Mouse (Mus musculus) heart, embryonic 16.5 days (tissue): Measurements from ENCODE around the gene Gm28557. TPM values are rescaled to one million over a fixed set of nuclear protein-coding genes. Genes with fewer than 3 reads are reported as not detected.
"Not testable (repeated sequence)": the region's sequence is repeated elsewhere in the genome, so short reads cannot be mapped to it uniquely, and the experiment has no call there.

Experiments used
- ATAC-seq: fragments of 200-750 bp; cut with Nextera tagmentation; replicated peaks from 2 replicates; pipeline ENCODE4 v1.8.0; 2017; ENCODE audit warnings: moderate number of reproducible peaks; ENCODE audit not compliant: insufficient read depth, low FRiP score; ENCODE audit errors: extremely low read depth
- H3K27ac ChIP-seq: fragments of 300-500 bp; sonication (generic); 2 replicates; pipeline ENCODE4 v1.5.1; 2014; ENCODE audit warnings: mild to moderate bottlenecking, low read length, control low read depth, moderate library complexity
- H3K27me3 ChIP-seq: fragments of 300-500 bp; sonication (generic); 2 replicates; pipeline ENCODE4 v1.6.1; 2014; ENCODE audit warnings: low read length, mixed read lengths; ENCODE audit not compliant: control insufficient read depth, insufficient read depth
- H3K36me3 ChIP-seq: fragments of 300-500 bp; sonication (generic); 2 replicates; pipeline ENCODE4 v1.6.1; 2014; ENCODE audit not compliant: control insufficient read depth, insufficient read depth
- H3K4me1 ChIP-seq: fragments of 300-500 bp; sonication (generic); 2 replicates; pipeline ENCODE4 v1.6.1; 2014; ENCODE audit warnings: low read length, mixed read lengths; ENCODE audit not compliant: control insufficient read depth, insufficient read depth
- H3K4me2 ChIP-seq: fragments of 300-500 bp; sonication (generic); 2 replicates; pipeline ENCODE4 v1.6.1; 2014; ENCODE audit warnings: low read depth, mild to moderate bottlenecking, control low read depth, low read length
- H3K4me3 ChIP-seq: fragments of 300-500 bp; sonication (generic); 2 replicates; pipeline ENCODE4 v1.5.1; 2014; ENCODE audit warnings: mild to moderate bottlenecking, control low read depth, low read length
- H3K9ac ChIP-seq: fragments of 300-500 bp; sonication (generic); 2 replicates; pipeline ENCODE4 v1.6.1; 2014; ENCODE audit warnings: low read length, control low read depth
- H3K9me3 ChIP-seq: fragments of 300-500 bp; sonication (generic); replicated peaks from 2 replicates; pipeline ENCODE4 v1.6.1; 2016; ENCODE audit warnings: low read length; ENCODE audit not compliant: control insufficient read depth
- WGBS: fragments of 180-500 bp; shearing (Covaris S2); extraction: QIAGEN DNeasy Blood & Tissue Kit; methylation state at CpG from one replicate; pipeline ENCODE4 v1.1.7; 2014; 5-methylcytosine and 5-hydroxymethylcytosine counted together
- polyA plus RNA-seq: library from polyadenylated mRNA; unstranded; fragments of >200 nt; fragmentation: Nextera tagmentation; extraction: Ambion mirVana; gene quantifications from 2 replicates; pipeline ENCODE4 v1.2.1, GENCODE M21; 2015

The Gm28557 gene
- polyA plus RNA-seq = 1.6 and 1.8 TPM in 2 replicates

- Histone ChIP-seq H3K4me1 (peaks cover 6% of the 10 kb centered on the region), H3K9me3 (no peaks in the 10 kb centered on the region; the same call in 1 of the 2 replicates), H3K4me3 (peak within 1 kb of the TSS; percentile 92), H3K27me3 (no peaks in the 10 kb centered on the region), H3K36me3 (peaks cover 8% of the 10 kb centered on the region), H3K27ac (peak within 1 kb of the TSS; percentile 97), H3K9ac (peak within 1 kb of the TSS; percentile 92), H3K4me2 (peak within 1 kb of the TSS; percentile 88)
- ATAC-seq = peak; percentile 98
- WGBS = 1% methylated on average over 17 of the region's 17 CpGs
These were observed at the start of gene Gm28557 for GRCm38 (mm10) chr13:67108194-67108820. Gene Gm28557 (minus strand): TSS chr13:67108604.

GRCm38 (mm10) chr13:67128038-67128721, 19.8 kb upstream of the Gm28557 start:
- no peaks in the 10 kb centered on the region for H3K36me3 ChIP-seq
- no peaks in the 10 kb centered on the region; the same call in 1 of the 2 replicates for H3K27me3 ChIP-seq
- ATAC-seq = peak; percentile 86
- peak overlapping the region; percentile 84 for H3K9ac ChIP-seq
- peaks cover 6% of the 10 kb centered on the region for H3K4me1 ChIP-seq
- H3K4me3 ChIP-seq = peak overlapping the region; percentile 69
- 2% methylated on average over 18 of the region's 18 CpGs for WGBS
- H3K9me3 ChIP-seq = no peaks in the 10 kb centered on the region
- peak overlapping the region; percentile 58 for H3K27ac ChIP-seq
- peak overlapping the region; percentile 84 for H3K4me2 ChIP-seq

- Histone ChIP-seq H3K4me2 (peak overlapping the region; percentile 84; the same call in 1 of the 2 replicates), H3K4me3 (peak overlapping the region; percentile 69; the same call in 1 of the 2 replicates)
- H3K36me3 ChIP-seq, H3K27ac ChIP-seq, ATAC-seq, H3K4me1 ChIP-seq, H3K9me3 ChIP-seq, H3K9ac ChIP-seq, H3K27me3 ChIP-seq: not testable (repeated sequence)
- 71% methylated on average over 10 of the region's 10 CpGs for WGBS
These were observed 19.1 kb upstream of the Gm28557 start for GRCm38 (mm10) chr13:67127507-67127906.

GRCm38 (mm10) chr13:67124460-67124859, 16.1 kb upstream of the Gm28557 start:
- Histone ChIP-seq H3K36me3 (no peaks in the 10 kb centered on the region), H3K9ac (no peak overlapping the region), H3K4me2 (no peak overlapping the region), H3K27ac (no peak overlapping the region), H3K4me3 (no peak overlapping the region), H3K9me3 (no peaks in the 10 kb centered on the region), H3K4me1 (peaks cover 6% of the 10 kb centered on the region), H3K27me3 (no peaks in the 10 kb centered on the region; the same call in 1 of the 2 replicates)
- ATAC-seq = no peak
- 80% methylated on average over 1 of the region's 1 CpGs for WGBS

GRCm38 (mm10) chr13:67121360-67121759, 13.0 kb upstream of the Gm28557 start, which contains the start of gene Zfp759:
Gene Zfp759 (plus strand): TSS chr13:67121660.
- H3K27ac ChIP-seq, H3K9me3 ChIP-seq, ATAC-seq, H3K27me3 ChIP-seq, H3K4me1 ChIP-seq, H3K4me2 ChIP-seq, H3K4me3 ChIP-seq, H3K9ac ChIP-seq, H3K36me3 ChIP-seq: not testable (repeated sequence)

GRCm38 (mm10) chr13:67116163-67116562, 7.8 kb upstream of the Gm28557 start, which contains the start of gene Rslcan18:
Gene Rslcan18 (minus strand): TSS chr13:67116263.
- not testable (repeated sequence) for H3K4me1 ChIP-seq, H3K27me3 ChIP-seq, H3K9me3 ChIP-seq, H3K4me3 ChIP-seq, H3K27ac ChIP-seq, H3K9ac ChIP-seq, ATAC-seq, H3K4me2 ChIP-seq, H3K36me3 ChIP-seq
- 83% methylated on average over 8 of the region's 8 CpGs for WGBS

- Histone ChIP-seq H3K4me3 (no peak overlapping the region), H3K9ac (no peak overlapping the region), H3K4me2 (no peak overlapping the region), H3K36me3 (no peaks in the 10 kb centered on the region), H3K27me3 (no peaks in the 10 kb centered on the region), H3K9me3 (no peaks in the 10 kb centered on the region), H3K27ac (no peak overlapping the region), H3K4me1 (no peaks in the 10 kb centered on the region)
- no peak for ATAC-seq
- WGBS = 86% methylated on average over 2 of the region's 2 CpGs
These were observed 4.9 kb upstream of the Gm28557 start for GRCm38 (mm10) chr13:67113287-67113686.

GRCm38 (mm10) chr13:67112096-67112495, 3.7 kb upstream of the Gm28557 start:
- H3K36me3 ChIP-seq = no peaks in the 10 kb centered on the region
- peaks cover 6% of the 10 kb centered on the region for H3K4me1 ChIP-seq
- no peak for ATAC-seq
- 77% methylated on average over 12 of the region's 12 CpGs for WGBS
- no peak overlapping the region for H3K4me3 ChIP-seq
- no peak overlapping the region for H3K4me2 ChIP-seq
- H3K27ac ChIP-seq = no peak overlapping the region
- no peaks in the 10 kb centered on the region for H3K9me3 ChIP-seq
- H3K27me3 ChIP-seq = no peaks in the 10 kb centered on the region
- no peak overlapping the region for H3K9ac ChIP-seq

GRCm38 (mm10) chr13:67108821-67109206, 410 bp upstream of the Gm28557 start:
- peaks cover 6% of the 10 kb centered on the region for H3K4me1 ChIP-seq
- H3K36me3 ChIP-seq = peaks cover 8% of the 10 kb centered on the region
- peak; percentile 63 for ATAC-seq
- H3K4me2 ChIP-seq = peak overlapping the region; percentile 88
- WGBS = 7% methylated on average over 9 of the region's 9 CpGs
- H3K27me3 ChIP-seq = no peaks in the 10 kb centered on the region
- peak overlapping the region; percentile 53 for H3K27ac ChIP-seq
- H3K9ac ChIP-seq = peak overlapping the region; percentile 44
- H3K4me3 ChIP-seq = peak overlapping the region; percentile 92
- no peaks in the 10 kb centered on the region; the same call in 1 of the 2 replicates for H3K9me3 ChIP-seq
